25 mouse cellular contexts compared by ENCODE assay signal in the genomic region with DNA sequence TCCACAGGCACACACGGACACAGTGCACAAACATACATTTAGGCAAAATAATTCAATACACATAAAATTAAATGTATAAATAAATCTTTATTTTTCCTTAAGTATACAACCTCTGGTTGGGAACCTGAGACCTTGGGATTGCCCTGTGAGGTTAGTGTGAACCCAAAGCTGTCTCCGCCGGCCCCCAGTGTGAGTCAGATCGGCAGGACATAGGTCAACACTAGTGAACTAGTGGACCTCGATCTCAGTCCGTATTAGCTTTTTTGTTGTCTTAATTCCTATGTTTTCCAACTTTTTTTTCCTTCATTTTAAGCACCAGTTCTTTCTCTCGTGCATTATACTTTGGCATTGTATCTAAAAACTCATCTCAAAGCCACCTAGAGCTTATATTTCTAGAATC. TPM values are rescaled to one million over a fixed set of nuclear protein-coding genes. Genes with fewer than 3 reads are reported as not detected.
"Had no signal": no experiment of that assay in that cellular context is flagged by ENCODE, and none has a peak within 500 bp of the region (broad histone marks: within the 10 kb centered on the region; RNA-seq: fewer than 3 reads in every experiment).

No protein-coding gene starts in this region.

- H3K4me3 ChIP-seq: lung, embryonic 15.5 days; megakaryocyte, embryonic 14.5 days; midbrain, embryonic 13.5 days; midbrain, embryonic 15.5 days; neural tube, embryonic 12.5 days; stomach, embryonic 15.5 days had no signal

- ATAC-seq: lung, postnatal 0 days; midbrain, embryonic 13.5 days; midbrain, embryonic 15.5 days had no signal

- H3K36me3 ChIP-seq: lung, embryonic 15.5 days; midbrain, embryonic 13.5 days; midbrain, embryonic 15.5 days; neural tube, embryonic 12.5 days; stomach, embryonic 15.5 days had no signal

- H3K9me3 ChIP-seq: lung, embryonic 15.5 days; megakaryocyte, embryonic 14.5 days; midbrain, embryonic 13.5 days; midbrain, embryonic 15.5 days; neural tube, embryonic 12.5 days; stomach, embryonic 15.5 days had no signal

- DNase-seq: lung, adult 2 months; lung, postnatal 14 days; lung, postnatal 36 days; right cerebral cortex, postnatal 14 days; thymus, adult 2 months; thymus, postnatal 25 days; thymus, postnatal 4 days had no signal

- H3K27ac ChIP-seq: lung, embryonic 15.5 days; macrophage; midbrain, embryonic 13.5 days; midbrain, embryonic 15.5 days; neural tube, embryonic 12.5 days; stomach, embryonic 15.5 days; stomach, postnatal 0 days had no signal

- H3K9ac ChIP-seq: lung, embryonic 15.5 days; midbrain, embryonic 13.5 days; midbrain, embryonic 15.5 days; neural tube, embryonic 12.5 days; stomach, embryonic 15.5 days had no signal

- H3K4me2 ChIP-seq: lung, embryonic 15.5 days; midbrain, embryonic 11.5 days; midbrain, embryonic 13.5 days; midbrain, embryonic 15.5 days; neural tube, embryonic 12.5 days; stomach, embryonic 15.5 days had no signal

- H3K27me3 ChIP-seq: lung, embryonic 15.5 days; midbrain, embryonic 13.5 days; midbrain, embryonic 15.5 days; neural tube, embryonic 12.5 days; stomach, embryonic 15.5 days had no signal

RNA-seq across cellular contexts. Expression of gene Slc2a5, which starts 8.8 kb away (rescaled TPM):
- total RNA-seq: megakaryocyte progenitor cell, adult 5-6 weeks; neutrophil, adult 5-6 weeks had no signal

RNA-seq across cellular contexts. Expression of gene Slc2a7, which starts 20.9 kb away (rescaled TPM):
- total RNA-seq: midbrain, postnatal 0 days; monocyte, adult 5-6 weeks; neutrophil, adult 5-6 weeks had no signal
- polyA plus RNA-seq: lung, adult 2 months; lung, embryonic 15.5 days; lung, postnatal 0 days; macrophage; midbrain, embryonic 11.5 days; midbrain, embryonic 13.5 days; midbrain, embryonic 15.5 days; midbrain, postnatal 0 days; neural tube, embryonic 12.5 days; neural tube, embryonic 14.5 days; spleen, adult 2 months; stomach, postnatal 0 days; testis, adult 2 months; urinary bladder, adult 2 months had no signal
